Mouse (Mus musculus) monocyte, adult 59 days (primary cell): ENCODE measurements around the gene Snrpb2. TPM values are rescaled to one million over a fixed set of nuclear protein-coding genes. Genes with fewer than 3 reads are reported as not detected.

Experiments
- total RNA-seq, 2 experiments: library from RNA; stranded (reverse); gene quantifications; one replicate each; pipeline ENCODE4 v1.2.4; 2023

Snrpb2 gene
- total RNA-seq = 10 to 100 TPM; 51.2 to 53.7 TPM

GRCm38 (mm10) chr2:143062812-143063792 is at the start of gene Snrpb2:
Snrpb2 (plus strand) TSS chr2:143063039.

GRCm38 (mm10) chr2:143078198-143078851 is 15.5 kb downstream of the Snrpb2 start, which contains the start of gene Otor:
Otor (plus strand) TSS chr2:143078473.

Other genes with a start within 250 kb of the Snrpb2 start
- 10 to 100 TPM; 16.5 to 21.7 TPM for gene Kif16b, start 161.5 kb upstream of the Snrpb2 start, total RNA-seq
- not detected for gene Otor, start 15.4 kb downstream of the Snrpb2 start, total RNA-seq